12 mouse cellular contexts compared by ENCODE assay signal in genomic region chr3:56485550-56486400, GRCm38 (mm10).
A peak's percentile ranks its signal among the peaks of the same experiment; 100 is the strongest.
DNase-seq lines count a peak whose midpoint lies in the region; ATAC-seq and TF ChIP-seq lines count a peak whose summit lies in the region.
"Had no signal": no experiment of that assay in that cellular context is flagged by ENCODE, and none has a peak within 500 bp of the region (broad histone marks: within the 10 kb centered on the region; RNA-seq: fewer than 3 reads in every experiment).

No protein-coding gene starts in this region.

- 0 out of 2 replicates have a peak, but pooled peaks have one; percentile 11 for TF ChIP-seq CTCF in lung, embryonic 14.5 days (IDR thresholded peaks at IDR 0.05; ENCODE audit: low read depth)

- H3K36me3 ChIP-seq in forebrain, embryonic 13.5 days (ENCODE audit: poor library complexity, severe bottlenecking), result no peaks in the 10 kb centered on the region
- H3K36me3 ChIP-seq in forebrain, embryonic 10.5 days (replicated peaks), result no peaks in the 10 kb centered on the region
- H3K36me3 ChIP-seq in lung, embryonic 14.5 days (ENCODE audit: insufficient read depth), result no peaks in the 10 kb centered on the region
- H3K36me3 ChIP-seq in hindbrain, embryonic 16.5 days (ENCODE audit: control insufficient read depth, insufficient read depth, low read length), result no peaks in the 10 kb centered on the region
- H3K36me3 ChIP-seq: liver, embryonic 13.5 days; stomach, embryonic 15.5 days had no signal

- H3K4me1 ChIP-seq in forebrain, embryonic 13.5 days, result peaks cover 8% of the 10 kb centered on the region; the same call in 1 of the 2 replicates
- H3K4me1 ChIP-seq in forebrain, embryonic 10.5 days, result peaks cover 7% of the 10 kb centered on the region
- H3K4me1 ChIP-seq in lung, embryonic 14.5 days (ENCODE audit: insufficient read depth), result no peaks in the 10 kb centered on the region
- no peaks in the 10 kb centered on the region for H3K4me1 ChIP-seq in hindbrain, embryonic 16.5 days (ENCODE audit: control insufficient read depth, insufficient read depth, low read depth, low read length)
- H3K4me1 ChIP-seq: liver, embryonic 13.5 days; stomach, embryonic 15.5 days had no signal

- no peaks in the 10 kb centered on the region for H3K27me3 ChIP-seq in forebrain, embryonic 13.5 days
- no peaks in the 10 kb centered on the region for H3K27me3 ChIP-seq in forebrain, embryonic 10.5 days (ENCODE audit: poor library complexity, severe bottlenecking)
- no peaks in the 10 kb centered on the region for H3K27me3 ChIP-seq in lung, embryonic 14.5 days (ENCODE audit: insufficient read depth, low read length)
- no peaks in the 10 kb centered on the region for H3K27me3 ChIP-seq in hindbrain, embryonic 16.5 days (replicated peaks; ENCODE audit: control insufficient read depth, insufficient read depth, low read length)
- H3K27me3 ChIP-seq: liver, embryonic 13.5 days; stomach, embryonic 15.5 days had no signal

- H3K9ac ChIP-seq in forebrain, embryonic 13.5 days, result no peak overlapping the region
- no peak overlapping the region for H3K9ac ChIP-seq in lung, embryonic 14.5 days
- no peak overlapping the region for H3K9ac ChIP-seq in hindbrain, embryonic 16.5 days (ENCODE audit: low read depth, low read length)
- H3K9ac ChIP-seq: liver, embryonic 13.5 days; stomach, embryonic 15.5 days had no signal

- no peak for DNase-seq in forebrain, embryonic 10.5 days (ENCODE audit: extremely low spot score, low spot score)
- peak; percentile 29 for DNase-seq in lung, embryonic 14.5 days
- no peak for DNase-seq in lung, postnatal 25 days (ENCODE audit: low spot score)
- DNase-seq in cerebellum, postnatal 25 days, result peak; percentile 79 to 86
- DNase-seq in kidney, postnatal 4 days, result no peak
- no peak for DNase-seq in gastrocnemius, postnatal 10 days
- DNase-seq: adrenal gland, adult 8-10 months; liver, embryonic 13.5 days had no signal

- H3K4me3 ChIP-seq in forebrain, embryonic 13.5 days, result no peak overlapping the region
- no peak overlapping the region for H3K4me3 ChIP-seq in forebrain, embryonic 10.5 days
- no peak overlapping the region for H3K4me3 ChIP-seq in lung, embryonic 14.5 days (ENCODE audit: low read depth, low read length)
- H3K4me3 ChIP-seq in hindbrain, embryonic 16.5 days (ENCODE audit: low read length), result no peak overlapping the region
- H3K4me3 ChIP-seq: liver, embryonic 13.5 days; stomach, embryonic 15.5 days had no signal

- no peaks in the 10 kb centered on the region for H3K9me3 ChIP-seq in forebrain, embryonic 13.5 days (replicated peaks)
- H3K9me3 ChIP-seq in forebrain, embryonic 10.5 days, result no peaks in the 10 kb centered on the region
- H3K9me3 ChIP-seq in lung, embryonic 14.5 days (ENCODE audit: low read depth, low read length), result no peaks in the 10 kb centered on the region
- H3K9me3 ChIP-seq in hindbrain, embryonic 16.5 days (ENCODE audit: control insufficient read depth, low read length), result no peaks in the 10 kb centered on the region
- H3K9me3 ChIP-seq: liver, embryonic 13.5 days; stomach, embryonic 15.5 days had no signal

- peak overlapping the region; percentile 25; the same call in 1 of the 2 replicates for H3K27ac ChIP-seq in forebrain, embryonic 13.5 days
- H3K27ac ChIP-seq in forebrain, embryonic 10.5 days, result no peak overlapping the region
- H3K27ac ChIP-seq in lung, embryonic 14.5 days (ENCODE audit: low read depth), result no peak overlapping the region
- no peak overlapping the region for H3K27ac ChIP-seq in hindbrain, embryonic 16.5 days (ENCODE audit: low read depth, low read length)
- H3K27ac ChIP-seq: liver, embryonic 13.5 days; stomach, embryonic 15.5 days had no signal

- ATAC-seq in forebrain, embryonic 13.5 days, result 0 out of 2 replicates have a peak, but pooled peaks have one; percentile 45
- ATAC-seq in lung, embryonic 14.5 days (ENCODE audit: insufficient read depth), result peak; percentile 70; the same call in 1 of the 2 replicates
- peak; percentile 77 for ATAC-seq in hindbrain, embryonic 16.5 days
- ATAC-seq: intestine, embryonic 16.5 days had no signal

- WGBS in forebrain, embryonic 13.5 days, result 58% methylated on average over 12 of the region's 12 CpGs
- 69% methylated on average over 12 of the region's 12 CpGs for WGBS in forebrain, embryonic 10.5 days
- WGBS in lung, embryonic 14.5 days, result 58% methylated on average over 12 of the region's 12 CpGs
- WGBS in hindbrain, embryonic 16.5 days, result 57% methylated on average over 12 of the region's 12 CpGs

- no peak overlapping the region for H3K4me2 ChIP-seq in forebrain, embryonic 13.5 days
- no peak overlapping the region for H3K4me2 ChIP-seq in lung, embryonic 14.5 days
- no peak overlapping the region for H3K4me2 ChIP-seq in hindbrain, embryonic 16.5 days (ENCODE audit: low read length)
- H3K4me2 ChIP-seq: liver, embryonic 13.5 days; stomach, embryonic 15.5 days had no signal

Comparison
In these comparisons a context has a peak if more than half of its experiments do, and no peak if none do; other contexts are left out.
1. DNase-seq: peak in lung, embryonic 14.5 days (single experiment) and cerebellum, postnatal 25 days (2 of 2); none in forebrain, embryonic 10.5 days (single experiment), lung, postnatal 25 days (single experiment), kidney, postnatal 4 days (0 of 2) and gastrocnemius, postnatal 10 days (single experiment).
2. Peak in every context shown above with its lines, with median percentiles within 50 percentile points of each other: ATAC-seq.